Mouse (Mus musculus) megakaryocyte, adult 5-6 weeks (primary cell): ENCODE data around the gene Kctd11. TPM values are rescaled to one million over a fixed set of nuclear protein-coding genes. Genes with fewer than 3 reads are reported as not detected.

Experiments
- total RNA-seq, 2 experiments: library from RNA; stranded (forward) in 1 of 2; stranded (reverse) in 1 of 2; fragments of 153-499, 151-499 nt in 1 of 2; fragments of 221-1000, 200-1000 nt in 1 of 2; gene quantifications; 2 replicates each; pipeline versions ENCODE4 v1.2.3 to v1.2.4; 2015 to 2017

The Kctd11 gene
- total RNA-seq, 2 experiments from 2014 or later = 2.9 to 3.0 TPM

Other genes with a start within 250 kb of the Kctd11 start
Only the 30 nearest of the 41 such genes appear.
- gene Polr2a, start 122.8 kb downstream of the Kctd11 start, total RNA-seq (2015) = 116 and 118 TPM in 2 replicates
- gene Polr2a, start 122.8 kb downstream of the Kctd11 start, total RNA-seq (2017) = 38.6 and 42.9 TPM in 2 replicates
- gene Slc35g3, start 119.4 kb downstream of the Kctd11 start, total RNA-seq (2015) = not detected in 2 replicates
- not detected in 2 replicates for gene Slc35g3, start 119.4 kb downstream of the Kctd11 start, total RNA-seq (2017)
- 1.6 and 2.6 TPM in 2 replicates for gene Zbtb4, start 115.5 kb downstream of the Kctd11 start, total RNA-seq (2015)
- 1.4 and 2.4 TPM in 2 replicates for gene Zbtb4, start 115.5 kb downstream of the Kctd11 start, total RNA-seq (2017)
- gene Chrnb1, start 85.5 kb downstream of the Kctd11 start, total RNA-seq (2015) = 0.32 and 0.36 TPM in 2 replicates
- gene Chrnb1, start 85.5 kb downstream of the Kctd11 start, total RNA-seq (2017) = 0.16 TPM in 1 of 2 replicates, not detected in the other
- 0.14 TPM in 1 of 2 replicates, not detected in the other for gene Fgf11, start 79.5 kb downstream of the Kctd11 start, total RNA-seq (2015)
- gene Fgf11, start 79.5 kb downstream of the Kctd11 start, total RNA-seq (2017) = not detected in 2 replicates
- not detected in 2 replicates for gene Tmem102, start 75.8 kb downstream of the Kctd11 start, total RNA-seq (2015)
- not detected in 2 replicates for gene Tmem102, start 75.8 kb downstream of the Kctd11 start, total RNA-seq (2017)
- not detected in 2 replicates for gene Gm39566, start 66.1 kb downstream of the Kctd11 start, total RNA-seq (2015)
- gene Gm39566, start 66.1 kb downstream of the Kctd11 start, total RNA-seq (2017) = not detected in 2 replicates
- not detected in 2 replicates for gene Spem2, start 62.9 kb downstream of the Kctd11 start, total RNA-seq (2015)
- gene Spem2, start 62.9 kb downstream of the Kctd11 start, total RNA-seq (2017) = not detected in 2 replicates
- gene Spem1, start 59.2 kb downstream of the Kctd11 start, total RNA-seq (2015) = not detected in 2 replicates
- not detected in 2 replicates for gene Spem1, start 59.2 kb downstream of the Kctd11 start, total RNA-seq (2017)
- 0.20 and 0.48 TPM in 2 replicates for gene Nlgn2, start 43.6 kb downstream of the Kctd11 start, total RNA-seq (2015)
- 0.16 and 0.88 TPM in 2 replicates for gene Nlgn2, start 43.6 kb downstream of the Kctd11 start, total RNA-seq (2017)
- gene Tmem256, start 42.9 kb downstream of the Kctd11 start, total RNA-seq (2015) = 217 and 226 TPM in 2 replicates
- 117 and 158 TPM in 2 replicates for gene Tmem256, start 42.9 kb downstream of the Kctd11 start, total RNA-seq (2017)
- 19.8 and 23.7 TPM in 2 replicates for gene Plscr3, start 35.0 kb downstream of the Kctd11 start, total RNA-seq (2015)
- 10.8 and 18.1 TPM in 2 replicates for gene Plscr3, start 35.0 kb downstream of the Kctd11 start, total RNA-seq (2017)
- gene Tnk1, start 22.7 kb downstream of the Kctd11 start, total RNA-seq (2015) = not detected in 2 replicates
- 0.04 TPM in 1 of 2 replicates, not detected in the other for gene Tnk1, start 22.7 kb downstream of the Kctd11 start, total RNA-seq (2017)
- not detected in 2 replicates for gene Tmem95, start 3.4 kb downstream of the Kctd11 start, total RNA-seq (2015)
- gene Tmem95, start 3.4 kb downstream of the Kctd11 start, total RNA-seq (2017) = not detected in 2 replicates
- 19.3 and 19.7 TPM in 2 replicates for gene Acap1, start 14.1 kb upstream of the Kctd11 start, total RNA-seq (2015)
- gene Acap1, start 14.1 kb upstream of the Kctd11 start, total RNA-seq (2017) = 44.4 and 53.5 TPM in 2 replicates
- gene 2810408A11Rik, start 19.6 kb upstream of the Kctd11 start, total RNA-seq (2015) = 1.6 and 2.6 TPM in 2 replicates
- gene 2810408A11Rik, start 19.6 kb upstream of the Kctd11 start, total RNA-seq (2017) = 1.5 and 1.8 TPM in 2 replicates
- gene Neurl4, start 19.7 kb upstream of the Kctd11 start, total RNA-seq (2015) = 7.1 and 9.9 TPM in 2 replicates
- 11.9 and 18.9 TPM in 2 replicates for gene Neurl4, start 19.7 kb upstream of the Kctd11 start, total RNA-seq (2017)
- gene Gps2, start 32.5 kb upstream of the Kctd11 start, total RNA-seq (2015) = 140 and 156 TPM in 2 replicates
- gene Gps2, start 32.5 kb upstream of the Kctd11 start, total RNA-seq (2017) = 56.4 and 64.9 TPM in 2 replicates
- 575 and 614 TPM in 2 replicates for gene Eif5a, start 40.6 kb upstream of the Kctd11 start, total RNA-seq (2015)
- gene Eif5a, start 40.6 kb upstream of the Kctd11 start, total RNA-seq (2017) = 561 and 596 TPM in 2 replicates
- gene Ybx2, start 54.4 kb upstream of the Kctd11 start, total RNA-seq (2015) = not detected in 2 replicates
- not detected in 2 replicates for gene Ybx2, start 54.4 kb upstream of the Kctd11 start, total RNA-seq (2017)
- not detected in 2 replicates for gene Slc2a4, start 66.8 kb upstream of the Kctd11 start, total RNA-seq (2015)
- 0.07 TPM in 1 of 2 replicates, not detected in the other for gene Slc2a4, start 66.8 kb upstream of the Kctd11 start, total RNA-seq (2017)
- gene Cldn7, start 83.4 kb upstream of the Kctd11 start, total RNA-seq (2015) = not detected in 2 replicates
- gene Cldn7, start 83.4 kb upstream of the Kctd11 start, total RNA-seq (2017) = not detected in 2 replicates
- 120 and 150 TPM in 2 replicates for gene Ctdnep1, start 99.8 kb upstream of the Kctd11 start, total RNA-seq (2015)
- gene Ctdnep1, start 99.8 kb upstream of the Kctd11 start, total RNA-seq (2017) = 26.6 and 27.0 TPM in 2 replicates
- gene Elp5, start 101.1 kb upstream of the Kctd11 start, total RNA-seq (2015) = 44.7 and 63.0 TPM in 2 replicates
- 35.7 and 40.5 TPM in 2 replicates for gene Elp5, start 101.1 kb upstream of the Kctd11 start, total RNA-seq (2017)
- 843 and 872 TPM in 2 replicates for gene Gabarap, start 109.7 kb upstream of the Kctd11 start, total RNA-seq (2015)
- gene Gabarap, start 109.7 kb upstream of the Kctd11 start, total RNA-seq (2017) = 599 and 651 TPM in 2 replicates
- gene Phf23, start 114.4 kb upstream of the Kctd11 start, total RNA-seq (2015) = 34.0 and 37.0 TPM in 2 replicates
- gene Phf23, start 114.4 kb upstream of the Kctd11 start, total RNA-seq (2017) = 42.5 and 45.8 TPM in 2 replicates
- gene Dvl2, start 119.2 kb upstream of the Kctd11 start, total RNA-seq (2015) = 7.9 and 9.3 TPM in 2 replicates
- gene Dvl2, start 119.2 kb upstream of the Kctd11 start, total RNA-seq (2017) = 12.7 and 16.9 TPM in 2 replicates
- 32.7 and 35.0 TPM in 2 replicates for gene Acadvl, start 134.0 kb upstream of the Kctd11 start, total RNA-seq (2015)
- gene Acadvl, start 134.0 kb upstream of the Kctd11 start, total RNA-seq (2017) = 31.7 and 37.0 TPM in 2 replicates
- gene Dlg4, start 135.5 kb upstream of the Kctd11 start, total RNA-seq (2015) = 5.2 and 10.1 TPM in 2 replicates
- gene Dlg4, start 135.5 kb upstream of the Kctd11 start, total RNA-seq (2017) = 1.3 and 3.7 TPM in 2 replicates
- not detected in 2 replicates for gene Asgr1, start 172.7 kb upstream of the Kctd11 start, total RNA-seq (2015)
- gene Asgr1, start 172.7 kb upstream of the Kctd11 start, total RNA-seq (2017) = not detected in 2 replicates